19 mouse cellular contexts compared by ENCODE assay signal in the genomic region with DNA sequence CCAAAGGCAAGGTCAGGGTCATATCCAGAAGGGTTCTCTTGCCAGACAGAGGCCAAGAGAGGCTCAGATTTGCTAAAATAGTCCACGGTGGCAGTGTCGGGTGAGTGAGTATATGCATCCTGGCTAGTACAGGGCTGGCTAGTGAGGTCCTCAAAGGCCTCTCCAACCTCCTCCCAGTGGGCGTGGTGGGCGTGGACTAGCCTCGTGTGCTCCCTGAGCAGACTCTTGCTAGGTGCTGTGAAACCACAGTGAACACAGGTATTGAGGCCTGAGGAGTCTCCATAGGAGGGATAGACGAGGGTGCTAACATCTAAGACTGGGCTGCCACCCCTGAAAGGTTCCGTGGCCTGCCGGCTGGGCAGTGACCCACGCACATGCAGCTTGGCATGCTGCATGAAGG. TPM values are rescaled to one million over a fixed set of nuclear protein-coding genes. Genes with fewer than 3 reads are reported as not detected.
DNase-seq lines count a peak whose midpoint lies in the region; ATAC-seq and TF ChIP-seq lines count a peak whose summit lies in the region.
"Had no signal": no experiment of that assay in that cellular context is flagged by ENCODE, and none has a peak within 500 bp of the region (broad histone marks: within the 10 kb centered on the region; RNA-seq: fewer than 3 reads in every experiment).

No protein-coding gene starts in this region.

- no peak overlapping the region for H3K27ac ChIP-seq in kidney, postnatal 0 days
- H3K27ac ChIP-seq: heart, embryonic 15.5 days; limb, embryonic 13.5 days; midbrain, embryonic 15.5 days had no signal

- H3K4me3 ChIP-seq in kidney, postnatal 0 days (replicated peaks; ENCODE audit: low read depth, low read length) = no peak overlapping the region
- H3K4me3 ChIP-seq: heart, embryonic 15.5 days; limb, embryonic 13.5 days; midbrain, embryonic 15.5 days had no signal

- no peaks in the 10 kb centered on the region for H3K4me1 ChIP-seq in kidney, postnatal 0 days (replicated peaks; ENCODE audit: insufficient read depth, low read length)
- H3K4me1 ChIP-seq: heart, embryonic 15.5 days; limb, embryonic 13.5 days; midbrain, embryonic 15.5 days had no signal

- H3K27me3 ChIP-seq in kidney, postnatal 0 days (ENCODE audit: insufficient read depth, low read length) = no peaks in the 10 kb centered on the region
- H3K27me3 ChIP-seq: CH12.LX; heart, embryonic 15.5 days; limb, embryonic 13.5 days; midbrain, embryonic 15.5 days had no signal

- DNase-seq in cerebellum, adult 9-10 months = peak; percentile 3
- DNase-seq in kidney, postnatal 0 days (ENCODE audit: low spot score) = no peak
- DNase-seq in kidney, postnatal 10 days = no peak
- peak; percentile 70 for DNase-seq in liver
- no peak for DNase-seq in gastrocnemius, postnatal 4 days (ENCODE audit: low spot score in 2 of 2)
- no peak for DNase-seq in natural killer cell, adult 2 months (ENCODE audit: low spot score in 2 of 2)
- DNase-seq: adrenal gland, adult 8-10 months; cerebellum, adult 2 months; gastrocnemius, postnatal 14 days; kidney, postnatal 14 days; thymus, postnatal 36 days had no signal

- H3K36me3 ChIP-seq in kidney, postnatal 0 days (ENCODE audit: insufficient read depth, low read length) = 0 out of 2 replicates have a peak, but pooled peaks cover 7% of the 10 kb centered on the region

- WGBS in kidney, postnatal 0 days = 74% methylated on average over 9 of the region's 9 CpGs

- no peak overlapping the region for H3K9ac ChIP-seq in kidney, postnatal 0 days (ENCODE audit: low read depth, low read length)
- H3K9ac ChIP-seq: heart, embryonic 15.5 days; limb, embryonic 13.5 days; midbrain, embryonic 15.5 days had no signal

- no peak for TF ChIP-seq CTCF in kidney, postnatal 0 days (IDR thresholded peaks at IDR 0.05; ENCODE audit: low read depth)

- H3K9me3 ChIP-seq in kidney, postnatal 0 days (replicated peaks; ENCODE audit: low read length) = no peaks in the 10 kb centered on the region
- H3K9me3 ChIP-seq: heart, embryonic 15.5 days; limb, embryonic 13.5 days; midbrain, embryonic 15.5 days had no signal

- H3K4me2 ChIP-seq in kidney, postnatal 0 days (ENCODE audit: low read length) = no peak overlapping the region
- H3K4me2 ChIP-seq: heart, embryonic 15.5 days; limb, embryonic 13.5 days; midbrain, embryonic 15.5 days had no signal

- ATAC-seq in cerebellum, adult (ENCODE audit: insufficient number of reproducible peaks, low FRiP score, low TSS enrichment) = no peak
- ATAC-seq in kidney, postnatal 0 days (replicated peaks; ENCODE audit: low FRiP score, low read depth) = 0 out of 2 replicates have a peak, but pooled peaks have one; percentile 36
- peak; percentile 44; the same call in 1 of the 2 replicates for ATAC-seq in megakaryocyte progenitor cell, adult 5-6 weeks (replicated peaks; ENCODE audit: poor library complexity)
- ATAC-seq: midbrain, embryonic 15.5 days had no signal

RNA-seq across cellular contexts. Expression of a gene that starts 12.1 kb away (rescaled TPM):
- 18.6 and 20.8 TPM in 2 replicates for polyA plus RNA-seq in kidney, postnatal 0 days (2015; fragmentation: Nextera tagmentation; extraction: Ambion mirVana)
- total RNA-seq in megakaryocyte progenitor cell, adult 5-6 weeks (2015) = 31.1 and 35.7 TPM in 2 replicates
- total RNA-seq in megakaryocyte progenitor cell, adult 5-6 weeks (2017) = 4.0 and 5.1 TPM in 2 replicates
- 10 to 100 TPM; 32.6 to 34.3 TPM for total RNA-seq in gastrocnemius, postnatal 4 days (2021)

RNA-seq across cellular contexts. Expression of a gene that starts 26.2 kb away (rescaled TPM):
- 0.29 and 0.53 TPM in 2 replicates for polyA plus RNA-seq in kidney, postnatal 0 days (2015; fragmentation: Nextera tagmentation; extraction: Ambion mirVana)
- 48.0 and 53.2 TPM in 2 replicates for total RNA-seq in megakaryocyte progenitor cell, adult 5-6 weeks (2015)
- total RNA-seq in megakaryocyte progenitor cell, adult 5-6 weeks (2017) = 21.5 and 26.3 TPM in 2 replicates
- total RNA-seq in gastrocnemius, postnatal 4 days (2021) = 1 to 10 TPM in 1 of 2 experiments, under 1 TPM in 1; 0.47 to 1.5 TPM

RNA-seq across cellular contexts. Expression of a gene that starts 26.7 kb away (rescaled TPM):
- 63.2 and 70.2 TPM in 2 replicates for polyA plus RNA-seq in kidney, postnatal 0 days (2015; fragmentation: Nextera tagmentation; extraction: Ambion mirVana)
- total RNA-seq in megakaryocyte progenitor cell, adult 5-6 weeks (2015) = 50.1 and 53.2 TPM in 2 replicates
- 55.8 and 59.4 TPM in 2 replicates for total RNA-seq in megakaryocyte progenitor cell, adult 5-6 weeks (2017)
- total RNA-seq in gastrocnemius, postnatal 4 days (2021) = 10 to 100 TPM; 36.7 to 50.5 TPM

RNA-seq across cellular contexts. Expression of a gene that starts 46.8 kb away (rescaled TPM):
- polyA plus RNA-seq in kidney, postnatal 0 days (2015; fragmentation: Nextera tagmentation; extraction: Ambion mirVana) = not detected in 2 replicates
- total RNA-seq in megakaryocyte progenitor cell, adult 5-6 weeks (2015) = 0.59 and 2.5 TPM in 2 replicates
- total RNA-seq in megakaryocyte progenitor cell, adult 5-6 weeks (2017) = 0.75 and 2.2 TPM in 2 replicates
- total RNA-seq in gastrocnemius, postnatal 4 days (2021) = under 1 TPM in 1 of 2 experiments, not detected in 1; 0.60 TPM
- total RNA-seq: gastrocnemius, postnatal 14 days; left cerebral cortex, adult 8-10 months had no signal
- polyA plus RNA-seq: cerebellum, adult 2 months; lung, embryonic 16.5 days; midbrain, embryonic 15.5 days had no signal

RNA-seq across cellular contexts. Expression of a gene that starts 56.1 kb away (rescaled TPM):
- 51.4 and 55.8 TPM in 2 replicates for polyA plus RNA-seq in kidney, postnatal 0 days (2015; fragmentation: Nextera tagmentation; extraction: Ambion mirVana)
- 64.1 and 76.7 TPM in 2 replicates for total RNA-seq in megakaryocyte progenitor cell, adult 5-6 weeks (2015)
- total RNA-seq in megakaryocyte progenitor cell, adult 5-6 weeks (2017) = 116 and 161 TPM in 2 replicates
- 10 to 100 TPM; 50.8 to 75.1 TPM for total RNA-seq in gastrocnemius, postnatal 4 days (2021)

Comparison
In these comparisons a context has a peak if more than half of its experiments do, and no peak if none do; other contexts are left out.
1. DNase-seq: peak in cerebellum, adult 9-10 months (single experiment) and liver (single experiment); none in kidney, postnatal 0 days (single experiment), kidney, postnatal 10 days (single experiment), gastrocnemius, postnatal 4 days (0 of 2) and natural killer cell, adult 2 months (0 of 2).
2. RNA of a gene that starts 26.2 kb away (total RNA-seq): 21.5 to 53.2 TPM in megakaryocyte progenitor cell, adult 5-6 weeks; 0.47 to 1.5 TPM in gastrocnemius, postnatal 4 days; every median in the first group is over 4 times any median in the second.